9 mouse cellular contexts compared by ENCODE assay signal in genomic region chr8:80772732-80773460, GRCm38 (mm10). TPM values are rescaled to one million over a fixed set of nuclear protein-coding genes. Genes with fewer than 3 reads are reported as not detected.
DNase-seq lines count a peak whose midpoint lies in the region; ATAC-seq and TF ChIP-seq lines count a peak whose summit lies in the region.
"Had no signal": no experiment of that assay in that cellular context is flagged by ENCODE, and none has a peak within 500 bp of the region (broad histone marks: within the 10 kb centered on the region; RNA-seq: fewer than 3 reads in every experiment).

No protein-coding gene starts in this region.

- no peak overlapping the region for H3K4me3 ChIP-seq in forebrain, embryonic 14.5 days (ENCODE audit: low read depth, low read length)
- H3K4me3 ChIP-seq in forebrain, embryonic 15.5 days, result no peak overlapping the region
- H3K4me3 ChIP-seq in cortical plate, adult 2 months (ENCODE audit: insufficient read depth, low read length), result no peak overlapping the region
- H3K4me3 ChIP-seq: embryonic facial prominence, embryonic 12.5 days had no signal

- no peak overlapping the region for H3K27ac ChIP-seq in forebrain, embryonic 14.5 days (ENCODE audit: low read depth, low read length)
- H3K27ac ChIP-seq in forebrain, embryonic 15.5 days (replicated peaks), result no peak overlapping the region
- H3K27ac ChIP-seq in cortical plate, adult 2 months (ENCODE audit: insufficient read depth, low read length), result no peak overlapping the region
- H3K27ac ChIP-seq: embryonic facial prominence, embryonic 12.5 days had no signal

- H3K36me3 ChIP-seq in forebrain, embryonic 14.5 days (ENCODE audit: control insufficient read depth, insufficient read depth, low read length), result peaks cover 35% of the 10 kb centered on the region
- peaks cover 14% of the 10 kb centered on the region; the same call in 1 of the 2 replicates for H3K36me3 ChIP-seq in forebrain, embryonic 15.5 days

- no peak for TF ChIP-seq POLR2A in cortical plate, adult 2 months (IDR thresholded peaks at IDR 0.05; ENCODE audit: extremely low read depth, insufficient read depth, low read length)

- intact Hi-C loops in left cerebral cortex, postnatal 14 days (cut with DNase I), result loop anchor here (5.0 kb wide), 1 partner anchor 224 kb away; no protein-coding TSS in a partner anchor

- DNase-seq in forebrain, embryonic 14.5 days (ENCODE audit: low spot score), result peak; percentile 67
- peak; percentile 26 to 58 for DNase-seq in left cerebral cortex, postnatal 14 days (ENCODE audit: low spot score in 2 of 2)
- DNase-seq in left cerebral cortex, adult 18-20 months (ENCODE audit: low spot score in 2 of 2), result no peak
- DNase-seq in retina, adult 2 months (ENCODE audit: low read depth, low spot score), result peak; percentile 13
- no peak for DNase-seq in thymus, postnatal 0 days (ENCODE audit: low spot score)
- DNase-seq in urinary bladder, adult 2 months (ENCODE audit: low spot score), result no peak

- H3K9ac ChIP-seq in forebrain, embryonic 14.5 days (ENCODE audit: low read length), result no peak overlapping the region
- no peak overlapping the region for H3K9ac ChIP-seq in forebrain, embryonic 15.5 days (replicated peaks)
- H3K9ac ChIP-seq: embryonic facial prominence, embryonic 12.5 days had no signal

- peak; percentile 11; the same call in 1 of the 2 replicates for TF ChIP-seq CTCF in cortical plate, adult 2 months (IDR thresholded peaks at IDR 0.05; ENCODE audit: extremely low read depth, insufficient read depth, low read length)

- no peaks in the 10 kb centered on the region for H3K4me1 ChIP-seq in forebrain, embryonic 14.5 days (ENCODE audit: control insufficient read depth, insufficient read depth, low read length)
- H3K4me1 ChIP-seq in forebrain, embryonic 15.5 days, result no peaks in the 10 kb centered on the region
- H3K4me1 ChIP-seq in cortical plate, adult 2 months (ENCODE audit: control insufficient read depth, insufficient read depth, low read length), result no peaks in the 10 kb centered on the region
- H3K4me1 ChIP-seq: embryonic facial prominence, embryonic 12.5 days had no signal

- no peak overlapping the region for H3K4me2 ChIP-seq in forebrain, embryonic 14.5 days (ENCODE audit: low read length)
- H3K4me2 ChIP-seq in forebrain, embryonic 15.5 days (replicated peaks), result no peak overlapping the region
- H3K4me2 ChIP-seq: embryonic facial prominence, embryonic 12.5 days had no signal

- no peaks in the 10 kb centered on the region for H3K9me3 ChIP-seq in forebrain, embryonic 14.5 days (replicated peaks; ENCODE audit: control insufficient read depth, low read length)
- no peaks in the 10 kb centered on the region for H3K9me3 ChIP-seq in forebrain, embryonic 15.5 days
- H3K9me3 ChIP-seq: embryonic facial prominence, embryonic 12.5 days had no signal

- H3K27me3 ChIP-seq in forebrain, embryonic 14.5 days (replicated peaks; ENCODE audit: control insufficient read depth, insufficient read depth, low read length), result no peaks in the 10 kb centered on the region
- H3K27me3 ChIP-seq in forebrain, embryonic 15.5 days, result no peaks in the 10 kb centered on the region
- H3K27me3 ChIP-seq: embryonic facial prominence, embryonic 12.5 days had no signal

- ATAC-seq in forebrain, embryonic 14.5 days, result no peak
- no peak; the same call in 1 of the 2 replicates for ATAC-seq in forebrain, embryonic 15.5 days (replicated peaks)

- 89% methylated on average over 4 of the region's 4 CpGs for whole genome bisulfite sequencing in forebrain, embryonic 14.5 days
- WGBS in forebrain, embryonic 15.5 days, result 89% methylated on average over 4 of the region's 4 CpGs

RNA-seq across cellular contexts. Expression of gene Smarca5, which starts 33.6 kb away (rescaled TPM):
- 70.3 and 73.6 TPM in 2 replicates for polyA plus RNA-seq in forebrain, embryonic 14.5 days (2014; fragmentation: Nextera tagmentation; extraction: Ambion mirVana)
- 77.8 and 79.3 TPM in 2 replicates for polyA plus RNA-seq in forebrain, embryonic 15.5 days (2015; fragmentation: Nextera tagmentation; extraction: Ambion mirVana)
- 10 to 100 TPM; 44.9 to 48.4 TPM for total RNA-seq in left cerebral cortex, postnatal 14 days (2021)
- total RNA-seq in left cerebral cortex, adult 18-20 months (2021), result 10 to 100 TPM; 54.0 to 63.8 TPM
- polyA plus RNA-seq in cortical plate, adult 2 months (2012; rRNA removed), result 17.6 and 17.9 TPM in 2 replicates
- 86.7 and 91.3 TPM in 2 replicates for polyA plus RNA-seq in thymus, postnatal 0 days (2015; fragmentation: Nextera tagmentation; extraction: Ambion mirVana)
- 14.7 and 17.2 TPM in 2 replicates for polyA plus RNA-seq in urinary bladder, adult 2 months (2012; rRNA removed)

Comparison
In these comparisons a context has a peak if more than half of its experiments do, and no peak if none do; other contexts are left out.
1. DNase-seq: peak in forebrain, embryonic 14.5 days (single experiment), left cerebral cortex, postnatal 14 days (2 of 2) and retina, adult 2 months (single experiment); none in left cerebral cortex, adult 18-20 months (0 of 2), thymus, postnatal 0 days (single experiment) and urinary bladder, adult 2 months (single experiment).